Mouse (Mus musculus) thymus, adult 2 months (tissue): ENCODE data around the gene Btla. TPM values are rescaled to one million over a fixed set of nuclear protein-coding genes. Genes with fewer than 3 reads are reported as not detected.
A peak's percentile ranks its signal among the peaks of the same experiment; 100 is the strongest.

Source experiments
- DNase-seq: peaks from one replicate; pipeline ENCODE4 v3.0.0; 2021
- H3K27ac ChIP-seq: fragments of 200-500 bp; 2 replicates; pipeline ENCODE4 v1.5.1; 2012; ENCODE audit warnings: low read length, control low read depth; ENCODE audit not compliant: control insufficient read depth, insufficient read depth
- H3K27me3 ChIP-seq: fragments of 200-500 bp; 2 replicates; pipeline ENCODE4 v1.6.1; 2012; ENCODE audit warnings: mild to moderate bottlenecking, low read length, moderate library complexity, mixed read lengths; ENCODE audit not compliant: control insufficient read depth, insufficient read depth
- H3K36me3 ChIP-seq: fragments of 200-500 bp; 2 replicates; pipeline ENCODE4 v1.6.1; 2012; ENCODE audit warnings: mild to moderate bottlenecking, low read length, moderate library complexity; ENCODE audit not compliant: control insufficient read depth, insufficient read depth
- H3K4me1 ChIP-seq: fragments of 200-500 bp; replicated peaks from 2 replicates; pipeline ENCODE4 v1.6.1; 2012; ENCODE audit warnings: low read length; ENCODE audit not compliant: control insufficient read depth, insufficient read depth
- H3K4me3 ChIP-seq: fragments of 200-500 bp; 2 replicates; pipeline ENCODE4 v1.5.1; 2012; ENCODE audit warnings: mild to moderate bottlenecking, low read length, control low read depth, moderate library complexity; ENCODE audit not compliant: control insufficient read depth, insufficient read depth
- CTCF ChIP-seq: fragments of 200-500 bp; IDR thresholded peaks from 2 replicates; pipeline ENCODE4 v1.5.1; 2012; ENCODE audit warnings: mild to moderate bottlenecking, control low read depth, low read length, moderate library complexity, borderline replicate concordance; ENCODE audit not compliant: control insufficient read depth, poor library complexity, insufficient read depth; ENCODE audit errors: extremely low read depth
- POLR2A ChIP-seq: fragments of 200-500 bp; IDR thresholded peaks from 2 replicates; pipeline ENCODE4 v1.6.1; 2012; ENCODE audit warnings: mild to moderate bottlenecking, low read length, control low read depth, moderate library complexity; ENCODE audit not compliant: control insufficient read depth, poor library complexity, insufficient read depth; ENCODE audit errors: extremely low read depth
- WGBS: fragments of 180-500 bp; shearing (Covaris S2); methylation state at CpG from one replicate; pipeline ENCODE4 v1.1.7; 2018; 5-methylcytosine and 5-hydroxymethylcytosine counted together
- polyA plus RNA-seq: library from polyadenylated mRNA; depleted of rRNA; stranded (reverse); fragments of >200 nt; gene quantifications from 2 replicates; pipeline ENCODE4 v1.2.3, GENCODE M21; 2012

Gene Btla
- polyA plus RNA-seq, 1 experiment = 5.0 TPM

DNA sequence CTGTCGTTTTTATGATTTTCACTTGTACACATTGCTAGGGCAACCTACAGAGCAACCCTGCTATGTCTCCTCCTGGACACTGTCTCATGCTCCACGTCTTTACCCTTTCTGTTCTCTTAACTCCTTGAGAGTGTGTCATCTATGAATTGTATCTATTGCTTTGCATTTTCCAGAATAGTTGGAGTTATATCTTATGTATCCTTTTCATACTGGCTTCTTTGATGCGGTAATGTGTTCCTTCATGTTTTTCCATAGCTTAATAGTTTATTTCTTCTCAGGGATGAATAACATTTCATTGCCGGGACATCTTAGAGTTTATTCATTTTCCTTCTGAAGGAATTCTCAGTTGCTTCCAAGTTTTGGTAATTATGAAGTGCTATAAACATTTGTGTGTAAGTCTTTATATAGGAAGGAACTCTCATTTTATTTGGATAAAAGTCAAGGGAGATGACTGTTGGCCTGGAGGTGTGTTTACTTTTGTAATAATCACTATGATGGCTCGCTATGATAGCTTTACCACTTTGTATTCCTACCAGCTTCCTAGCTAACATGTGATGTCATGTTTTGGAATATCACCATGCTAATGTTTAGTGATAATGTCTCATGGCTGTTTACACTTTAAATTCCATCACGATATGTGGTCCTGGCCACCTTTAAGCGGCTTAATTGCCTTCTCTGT is 31.2 kb downstream of the Btla start:
- no peak overlapping the region for H3K27ac ChIP-seq
- no peak for DNase-seq
- H3K36me3 ChIP-seq = no peaks in the 10 kb centered on the region
- H3K4me3 ChIP-seq = no peak overlapping the region
- H3K27me3 ChIP-seq = no peaks in the 10 kb centered on the region
- no peak for TF ChIP-seq CTCF
- TF ChIP-seq POLR2A = no peak
- H3K4me1 ChIP-seq = peaks cover 8% of the 10 kb centered on the region
- 97% methylated on average over 7 of the region's 7 CpGs for whole genome bisulfite sequencing

DNA sequence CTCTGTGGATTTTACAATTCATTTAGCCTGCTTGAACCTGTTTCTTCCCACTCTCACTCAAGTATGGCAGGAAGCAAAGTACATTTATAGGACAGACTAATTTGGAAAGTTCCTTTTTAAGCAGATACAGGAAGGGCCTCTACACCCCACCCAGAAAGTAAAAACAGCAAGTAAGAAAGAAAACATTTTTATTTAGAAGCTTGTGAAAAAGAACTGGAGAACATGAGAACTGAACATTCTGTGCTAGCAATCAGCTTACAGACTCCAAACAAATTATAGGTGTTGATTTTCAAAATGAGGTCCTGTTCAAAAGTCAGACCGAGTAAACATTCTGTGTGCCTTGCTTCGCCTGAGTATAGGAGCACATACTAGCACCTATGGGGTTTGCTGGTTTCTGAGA is 32.8 kb downstream of the Btla start:
- 78% methylated on average over 2 of the region's 2 CpGs for WGBS
- DNase-seq = no peak
- TF ChIP-seq POLR2A (no peak), CTCF (no peak)
- Histone ChIP-seq H3K27ac (no peak overlapping the region), H3K4me3 (no peak overlapping the region), H3K27me3 (no peaks in the 10 kb centered on the region), H3K36me3 (no peaks in the 10 kb centered on the region), H3K4me1 (peaks cover 8% of the 10 kb centered on the region)

DNA sequence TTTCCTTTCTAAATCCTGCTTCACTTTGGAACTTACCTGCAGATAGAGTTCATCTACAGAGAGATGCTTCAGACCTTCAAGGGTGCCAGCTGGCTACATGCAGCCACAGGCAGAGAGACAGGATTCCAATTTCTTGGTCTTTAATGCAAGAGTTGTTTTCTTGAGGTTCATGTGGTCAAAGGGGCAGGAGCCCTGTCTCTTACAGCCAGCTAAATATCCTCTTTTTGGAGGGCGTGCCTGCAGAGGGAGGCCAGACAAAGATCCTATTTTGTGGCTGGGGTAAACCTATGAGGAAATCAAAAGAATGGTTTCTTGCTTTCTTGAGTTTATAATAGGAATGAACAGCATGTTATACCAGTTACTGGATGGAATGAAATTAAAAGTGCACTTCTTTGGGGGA is 33.5 kb downstream of the Btla start:
- TF ChIP-seq CTCF = no peak
- no peak for TF ChIP-seq POLR2A
- Histone ChIP-seq H3K4me3 (no peak overlapping the region), H3K27ac (no peak overlapping the region), H3K4me1 (peaks cover 6% of the 10 kb centered on the region), H3K36me3 (no peaks in the 10 kb centered on the region), H3K27me3 (no peaks in the 10 kb centered on the region)
- WGBS = 54% methylated on average over 1 of the region's 1 CpGs
- DNase-seq = no peak

DNA sequence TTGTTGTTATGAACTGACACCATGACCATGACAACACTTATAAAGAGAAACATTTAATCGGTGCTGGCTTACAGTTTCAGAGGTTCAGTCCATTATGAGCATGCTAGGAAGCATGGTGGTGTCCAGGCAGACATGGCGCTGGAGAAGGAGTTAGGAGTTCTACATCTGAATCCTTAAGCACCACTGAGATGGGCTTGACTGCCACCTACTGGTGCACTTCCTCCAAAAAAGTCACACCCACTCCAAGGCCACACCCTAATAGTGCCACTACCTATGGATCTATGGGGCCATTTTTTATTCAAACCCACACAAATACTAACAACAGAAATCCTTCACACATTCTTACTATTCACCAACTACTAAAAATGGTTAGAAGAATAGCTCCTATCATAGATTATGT is 35.5 kb downstream of the Btla start:
- 95% methylated on average over 2 of the region's 2 CpGs for WGBS

DNA sequence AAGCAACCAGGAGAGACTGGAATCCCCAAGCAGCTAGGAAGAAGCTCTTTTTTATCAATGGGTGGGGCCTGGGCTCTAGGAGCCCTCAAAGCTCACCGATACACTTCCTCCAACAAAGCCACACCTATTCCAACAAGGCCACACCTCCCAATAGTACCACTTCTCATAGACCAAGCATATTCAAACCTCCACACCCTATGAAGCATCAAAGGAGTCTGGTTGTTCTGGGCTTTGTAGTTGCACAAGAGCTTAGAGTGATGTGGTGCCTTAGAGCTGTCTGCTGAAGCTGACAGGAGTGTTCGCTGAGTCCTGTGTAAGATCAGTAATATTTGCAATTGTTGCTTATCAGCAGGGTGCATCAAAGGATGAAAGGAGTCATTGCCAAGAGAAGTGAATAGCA is 37.2 kb downstream of the Btla start:
- DNase-seq = no peak
- no peaks in the 10 kb centered on the region for H3K36me3 ChIP-seq
- H3K27ac ChIP-seq = no peak overlapping the region
- peaks cover 2% of the 10 kb centered on the region for H3K4me1 ChIP-seq
- H3K4me3 ChIP-seq = no peak overlapping the region
- TF ChIP-seq CTCF (no peak), POLR2A (no peak)
- 57% methylated on average over 2 of the region's 2 CpGs for WGBS
- H3K27me3 ChIP-seq = no peaks in the 10 kb centered on the region

More for the DNA sequence above, 35.5 kb downstream of the Btla start:
- Histone ChIP-seq H3K4me1 (peaks cover 2% of the 10 kb centered on the region), H3K4me3 (no peak overlapping the region), H3K27me3 (no peaks in the 10 kb centered on the region), H3K27ac (no peak overlapping the region), H3K36me3 (no peaks in the 10 kb centered on the region)
- TF ChIP-seq POLR2A = no peak
- no peak for TF ChIP-seq CTCF
- DNase-seq = peak; percentile 62

DNA sequence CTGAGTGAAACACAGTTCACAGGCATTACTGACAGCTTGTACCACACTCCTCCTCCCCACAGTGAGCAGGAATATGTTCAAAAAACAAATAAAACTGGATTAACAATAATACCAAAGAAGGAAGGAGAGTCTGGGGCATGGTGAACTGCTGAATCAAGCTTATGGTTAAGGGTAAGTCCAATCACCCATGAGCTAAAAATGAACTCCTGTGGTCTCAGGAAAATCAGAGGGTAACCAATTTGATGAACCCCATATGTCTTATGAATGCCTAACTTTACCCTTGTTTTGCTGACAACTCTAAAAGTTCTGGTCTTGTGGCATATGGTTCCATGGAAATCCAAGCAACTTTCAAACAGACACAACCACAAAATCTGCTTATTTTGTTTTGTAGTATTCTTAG is 37.9 kb downstream of the Btla start:
- no peak overlapping the region for H3K4me3 ChIP-seq
- no peaks in the 10 kb centered on the region for H3K36me3 ChIP-seq

DNA sequence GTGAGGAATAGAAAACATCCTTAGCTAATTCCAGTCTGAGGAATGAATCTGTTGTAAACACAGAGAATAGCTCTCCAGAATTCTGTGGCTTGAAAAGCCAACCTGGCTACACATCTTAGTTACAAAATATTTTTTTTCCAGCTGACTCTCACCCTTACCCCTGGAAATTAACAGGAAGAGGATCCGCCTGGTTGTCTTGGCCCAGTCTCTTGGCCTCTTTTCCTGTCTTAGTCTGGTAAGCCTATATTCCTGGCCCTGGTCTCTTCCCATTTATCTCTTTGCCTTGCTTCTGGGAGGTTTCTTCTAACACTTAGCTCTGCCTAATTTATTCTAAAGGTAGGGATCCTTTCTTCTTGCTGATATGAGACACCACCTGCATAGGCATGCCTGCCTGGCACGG is 45.8 kb downstream of the Btla start:
- Histone ChIP-seq H3K4me1 (no peaks in the 10 kb centered on the region), H3K27ac (no peak overlapping the region), H3K4me3 (no peak overlapping the region), H3K36me3 (no peaks in the 10 kb centered on the region), H3K27me3 (no peaks in the 10 kb centered on the region)
- no peak for TF ChIP-seq CTCF
- no peak for TF ChIP-seq POLR2A
- 95% methylated on average over 2 of the region's 2 CpGs for WGBS
- no peak for DNase-seq

More for the DNA sequence above, 37.9 kb downstream of the Btla start:
- no peak overlapping the region for H3K27ac ChIP-seq
- H3K4me1 ChIP-seq = peaks cover 2% of the 10 kb centered on the region
- DNase-seq = no peak
- TF ChIP-seq POLR2A = no peak
- TF ChIP-seq CTCF = no peak
- no peaks in the 10 kb centered on the region for H3K27me3 ChIP-seq
